Mouse (Mus musculus) embryo, embryonic 9.5 days (tissue): ENCODE measurements around the gene BC024063.
"Not testable (repeated sequence)": the region's sequence is repeated elsewhere in the genome, so short reads cannot be mapped to it uniquely, and the experiment has no call there.

ENCODE experiments used
- DNase-seq: peaks from one replicate; pipeline ENCODE4 v3.0.0-alpha.2; 2017; ENCODE audit errors: extremely low spot score

The BC024063 gene

DNA sequence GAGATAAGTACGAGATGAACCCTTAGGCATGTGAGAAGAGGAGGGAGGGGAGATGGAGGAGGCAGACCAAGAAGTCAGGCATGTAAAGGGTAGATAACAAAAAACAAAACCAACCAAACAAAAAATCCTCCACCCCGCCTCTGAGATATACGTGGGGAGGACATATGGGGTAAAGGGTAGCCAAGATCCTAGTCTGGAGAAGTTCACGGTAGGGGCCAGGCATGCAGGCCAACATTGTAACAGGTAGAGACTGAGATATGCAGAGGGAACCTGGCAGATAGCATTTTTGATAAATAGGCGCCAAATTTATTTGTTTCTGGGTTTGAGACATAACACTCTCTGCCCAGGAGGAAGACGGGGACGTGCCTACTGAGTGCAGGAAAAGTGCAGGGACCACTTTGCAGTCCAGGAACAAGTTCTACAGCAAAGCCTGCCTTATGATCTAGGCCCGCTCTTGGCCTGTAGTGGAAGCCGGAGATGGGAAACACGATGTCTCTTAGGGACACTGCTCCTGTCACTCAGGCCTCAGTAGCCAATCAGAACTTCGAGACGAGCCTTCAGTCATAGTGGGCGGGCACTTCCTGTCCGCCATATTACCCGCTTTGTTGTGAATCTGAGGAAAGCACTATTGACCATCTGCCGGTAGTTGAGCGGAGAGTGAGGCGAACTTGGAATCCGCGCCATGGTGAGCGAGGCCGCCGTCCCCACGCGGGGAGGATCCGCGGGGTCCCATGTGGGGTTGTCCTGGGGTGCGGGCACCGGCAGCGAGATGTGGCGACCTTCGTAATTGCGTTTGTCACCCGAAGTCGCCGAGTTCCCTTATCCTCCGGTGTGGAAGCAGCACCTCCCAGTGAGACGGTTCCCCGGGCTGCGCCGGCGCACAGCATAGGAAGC lies at the start of gene BC024063:
Gene BC024063, plus strand, starts transcription at position 626 of the 894 bp plus-strand sequence.
- DNase-seq: peak; percentile 69

DNA sequence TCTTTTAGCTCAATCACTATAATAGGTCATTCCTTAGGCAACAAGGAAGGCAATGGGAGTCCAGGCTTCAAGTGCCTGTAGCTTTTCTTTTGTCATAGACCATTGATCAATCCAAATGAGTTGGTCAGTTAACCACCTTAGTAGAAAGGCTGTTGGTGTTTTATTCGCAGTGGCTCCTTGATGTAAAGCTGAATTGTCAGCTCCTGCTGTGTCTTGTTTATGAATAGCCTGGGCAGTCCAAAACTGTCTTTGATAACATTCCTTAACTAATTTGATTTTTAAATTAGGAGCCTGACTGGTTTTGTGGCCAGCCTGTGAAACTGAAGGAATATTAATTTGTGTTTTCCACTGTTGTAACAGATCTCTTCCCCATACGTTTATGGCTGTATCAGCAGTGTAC lies 41.0 kb upstream of the BC024063 start:
- no peak for DNase-seq

DNA sequence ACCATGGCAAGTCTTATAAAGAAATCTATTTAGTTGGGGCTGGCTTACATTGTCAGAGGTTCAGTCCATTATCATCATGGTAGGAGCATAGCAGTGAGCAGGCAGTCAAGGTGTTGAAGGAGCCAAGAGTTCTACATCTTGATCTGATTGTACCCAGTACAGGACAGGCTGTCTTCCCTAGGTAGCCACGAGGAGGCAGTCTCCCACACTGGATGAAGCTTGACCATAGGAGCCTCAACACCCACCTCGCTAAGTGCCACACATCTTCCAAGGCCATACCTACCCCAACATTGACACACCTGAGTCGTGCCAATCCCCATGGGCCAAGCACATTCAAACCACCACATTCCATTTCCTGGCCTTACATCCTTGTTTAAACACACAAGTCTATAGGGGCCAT lies 36.5 kb upstream of the BC024063 start:
- DNase-seq: no peak

DNA sequence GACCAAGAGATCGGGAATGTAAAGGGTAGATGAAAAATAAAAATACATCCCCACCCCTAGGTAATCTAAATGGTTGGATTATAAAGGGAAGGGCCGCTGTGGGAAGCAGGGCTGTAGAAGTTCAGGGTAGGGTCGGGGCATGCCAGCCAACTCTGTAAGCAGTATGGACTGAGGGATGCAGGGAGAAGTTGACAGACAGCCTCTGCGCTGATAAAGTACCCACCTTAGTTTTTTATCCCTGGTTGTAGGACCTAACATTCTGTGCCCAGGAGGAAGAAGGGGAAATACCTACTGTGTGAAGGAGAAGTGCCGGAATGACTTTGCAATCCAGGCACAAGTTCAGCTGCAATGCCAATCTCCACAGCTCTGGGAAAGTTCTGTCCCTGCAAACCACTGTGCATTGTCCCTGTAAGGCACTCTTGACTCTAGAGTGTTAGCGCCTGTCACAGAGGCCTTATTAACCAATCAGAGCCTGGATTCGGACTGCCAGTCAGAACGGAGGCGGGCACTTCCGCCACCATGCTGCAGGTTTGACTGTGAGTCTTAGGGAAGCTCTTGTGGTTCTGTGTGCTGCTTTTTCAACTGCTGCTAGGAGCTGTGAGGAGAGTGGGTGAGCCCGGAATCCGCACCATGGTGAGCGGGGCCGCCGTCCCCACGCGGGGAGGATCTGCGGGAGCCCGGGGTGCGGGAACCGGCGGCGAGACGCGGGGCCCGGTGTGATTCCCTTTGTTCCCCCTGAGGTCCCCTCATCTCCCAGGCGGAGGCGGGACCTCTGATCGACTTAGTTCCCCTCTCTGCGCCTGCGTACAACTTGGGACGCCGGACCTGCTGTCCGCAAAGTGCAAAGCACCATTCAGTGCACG lies 35.3 kb upstream of the BC024063 start, which contains the start of gene Zfp873:
Gene Zfp873, plus strand, starts transcription at position 527 of the 863 bp plus-strand sequence.
- DNase-seq: peak; percentile 89

DNA sequence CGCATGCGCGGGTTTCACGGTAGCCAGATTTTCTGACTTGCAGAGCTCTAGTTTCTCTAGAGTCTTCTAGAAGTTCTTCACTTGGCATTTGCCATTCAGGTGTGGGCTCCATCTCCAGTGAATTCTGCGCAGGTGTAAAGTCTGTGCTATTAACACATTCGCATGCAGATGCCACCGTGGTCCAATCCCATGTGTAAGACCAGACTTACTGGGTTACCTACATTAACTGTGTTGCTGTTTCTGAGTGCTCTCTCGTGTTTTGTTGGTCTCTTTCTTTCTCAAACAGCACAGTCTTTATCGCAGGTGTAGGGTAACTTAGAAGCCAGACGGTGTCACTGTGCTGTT lies 34.7 kb upstream of the BC024063 start:
- DNase-seq: not testable (repeated sequence)

DNA sequence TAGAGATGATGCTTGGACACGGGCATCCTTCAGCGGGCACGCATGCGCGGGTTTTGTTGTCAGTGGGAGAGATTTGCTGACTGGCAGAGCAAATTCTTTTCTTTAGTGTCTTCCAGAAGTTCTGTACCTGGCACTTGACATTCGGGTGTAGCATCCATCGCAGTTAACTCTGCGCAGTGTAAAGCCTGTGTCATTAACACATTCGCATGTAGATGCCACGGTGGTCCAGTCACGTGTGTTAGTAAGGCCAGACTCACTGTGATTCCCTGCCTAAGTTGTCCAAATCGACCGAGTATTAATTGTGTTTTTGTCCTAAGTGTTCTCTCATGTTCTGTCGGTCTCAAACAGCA lies 444 bp downstream of the BC024063 start:
- DNase-seq: not testable (repeated sequence)

DNA sequence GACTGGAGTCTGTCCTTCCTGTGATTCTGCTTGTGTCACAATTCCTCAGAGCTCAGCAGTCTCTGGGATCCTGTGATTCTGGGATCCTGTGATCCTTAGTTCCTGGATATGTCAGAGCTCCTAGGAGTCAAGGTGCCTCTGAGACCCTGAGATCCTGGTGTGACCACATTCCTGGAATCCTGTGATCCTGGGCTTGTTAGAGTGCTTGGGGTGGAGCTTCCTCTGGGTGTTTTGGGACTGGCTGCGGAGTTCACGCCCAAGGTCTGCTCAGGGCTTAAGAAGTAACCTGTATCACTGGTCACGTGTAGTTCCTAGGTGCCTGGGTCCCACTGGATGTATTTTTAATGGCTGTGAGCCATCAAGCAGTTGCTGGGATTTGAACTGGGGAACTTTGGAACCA lies 34.1 kb downstream of the BC024063 start:
- no peak for DNase-seq

DNA sequence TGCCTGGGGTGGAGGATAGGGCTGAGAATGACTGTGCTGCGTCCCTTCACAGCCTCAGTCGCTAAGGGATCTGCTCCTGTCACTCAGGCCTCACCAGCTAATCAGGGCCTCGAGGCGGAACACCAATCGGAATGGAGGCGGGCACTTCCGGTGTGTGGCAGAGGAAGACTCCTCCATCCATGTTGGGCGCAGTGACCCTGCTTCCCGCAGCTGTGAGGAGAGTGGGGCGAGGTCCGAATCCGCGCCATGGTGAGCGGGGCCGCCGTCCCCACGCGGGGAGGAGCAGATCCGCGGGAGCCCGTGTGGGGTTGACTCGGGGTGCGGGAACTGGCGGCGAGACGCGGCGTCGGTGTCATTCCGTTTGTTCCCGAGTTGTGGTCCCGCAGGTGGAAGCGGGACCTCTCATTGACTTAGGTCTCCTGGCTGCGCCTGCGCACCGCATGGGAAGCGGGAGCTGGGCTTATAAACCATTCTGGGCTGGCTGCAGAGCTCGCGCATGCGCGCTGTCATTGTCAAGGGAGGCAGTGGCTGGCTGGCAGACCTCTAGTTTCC lies 44.8 kb downstream of the BC024063 start, which contains the start of gene AU041133:
Gene AU041133, plus strand, starts transcription at position 164 of the 552 bp plus-strand sequence.
- DNase-seq: peak; percentile 85

DNA sequence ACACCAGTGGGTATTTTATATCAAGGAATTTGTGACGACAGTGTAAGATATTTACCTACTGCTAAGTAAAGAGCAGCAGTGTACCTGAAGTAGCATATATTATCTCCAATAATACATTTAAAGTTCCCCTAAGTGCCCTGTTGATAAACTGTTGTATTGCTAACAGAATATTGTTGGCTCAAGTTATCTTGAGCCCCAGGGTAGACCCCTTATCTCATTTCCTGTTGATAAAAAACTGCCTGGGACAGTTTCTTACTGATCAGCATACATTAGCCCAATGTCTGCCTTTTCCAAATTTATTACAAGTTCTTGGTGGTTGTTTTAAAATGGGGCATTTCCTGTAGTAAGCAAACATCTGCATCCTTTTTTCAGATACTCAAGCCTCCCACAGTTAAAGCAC lies 62.1 kb downstream of the BC024063 start:
- no peak for DNase-seq

DNA sequence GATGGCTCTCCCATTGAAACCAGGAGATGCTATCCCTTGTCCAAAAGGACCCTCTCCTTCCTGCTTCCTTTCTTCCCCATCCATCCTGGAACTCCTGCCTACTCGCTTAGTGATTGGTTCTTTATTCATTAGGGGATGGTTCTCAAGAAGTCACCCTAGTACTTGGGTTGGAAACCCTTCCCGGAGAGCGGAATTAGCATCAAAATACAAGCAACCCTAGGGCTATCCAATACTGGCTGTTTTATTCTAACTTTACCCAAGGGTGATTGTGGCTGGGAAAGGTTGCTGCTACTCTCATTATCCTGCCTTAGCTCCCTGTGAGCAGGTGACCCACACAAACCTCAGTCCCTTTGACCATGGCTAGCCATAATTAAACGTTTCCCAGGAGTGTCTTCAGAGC lies 64.4 kb downstream of the BC024063 start:
- DNase-seq: no peak
